Mouse (Mus musculus): ENCODE results near the gene Gsdma2. TPM values are rescaled to one million over a fixed set of nuclear protein-coding genes. Genes with fewer than 3 reads are reported as not detected.
A peak's percentile ranks its signal among the peaks of the same experiment; 100 is the strongest.
"Not testable (repeated sequence)": the region's sequence is repeated elsewhere in the genome, so short reads cannot be mapped to it uniquely, and the experiment has no call there.

Gene Gsdma2
- total RNA-seq, 1 experiment, result not detected

- Histone ChIP-seq H3K27ac (ENCODE audit: insufficient read depth, low read depth, low read length, poor library complexity, severe bottlenecking) (no peak overlapping the region), H3K4me3 (ENCODE audit: insufficient read depth in 1 of 2, low read depth in 1 of 2, low read length in 2 of 2, poor library complexity in 1 of 2, severe bottlenecking in 1 of 2) (no peak overlapping the region), H3K9ac (ENCODE audit: insufficient read depth, low read depth, low read length, poor library complexity, severe bottlenecking) (no peak overlapping the region), H3K9me3 (ENCODE audit: control insufficient read depth, insufficient read depth, low read depth, low read length) (no peaks in the 10 kb centered on the region), H3K36me3 (ENCODE audit: control insufficient read depth, insufficient read depth, low read length, poor library complexity, severe bottlenecking) (no peaks in the 10 kb centered on the region), H3K4me1 (ENCODE audit: control insufficient read depth in 2 of 2, insufficient read depth in 2 of 2, low read length in 2 of 2, poor library complexity in 1 of 2) (no peaks in the 10 kb centered on the region)
- in situ Hi-C loops (cut with MboI; ENCODE audit: low sequenced_read_pairs in 2 of 2, unreplicated experiment in 2 of 2), result no loop called here
- TF ChIP-seq ZNF384 (IDR thresholded peaks at IDR 0.05; ENCODE audit: low read depth, low read length) (no peak), MAFK (IDR thresholded peaks at IDR 0.05; ENCODE audit: insufficient read depth, low read depth, low read length) (no peak), CHD2 (IDR thresholded peaks at IDR 0.05; ENCODE audit: low read depth, low read length) (no peak), HCFC1 (IDR thresholded peaks at IDR 0.05; ENCODE audit: borderline replicate concordance, insufficient read depth, low read length) (no peak), ZC3H11A (IDR thresholded peaks at IDR 0.05; ENCODE audit: borderline replicate concordance, low read depth, low read length) (no peak)
- DNase-seq (ENCODE audit: low read depth, low spot score), result no peak
These were observed 15.9 kb upstream of the Gsdma2 start for GRCm38 (mm10) chr11:98630646-98631045.

- H3K36me3 ChIP-seq (ENCODE audit: control insufficient read depth, insufficient read depth, low read length, poor library complexity, severe bottlenecking); H3K4me1 ChIP-seq (ENCODE audit: control insufficient read depth in 2 of 2, insufficient read depth in 2 of 2, low read length in 2 of 2, poor library complexity in 1 of 2); H3K4me3 ChIP-seq (ENCODE audit: insufficient read depth in 1 of 2, low read depth in 1 of 2, low read length in 2 of 2, poor library complexity in 1 of 2, severe bottlenecking in 1 of 2); H3K27ac ChIP-seq (ENCODE audit: insufficient read depth, low read depth, low read length, poor library complexity, severe bottlenecking); H3K9ac ChIP-seq (ENCODE audit: insufficient read depth, low read depth, low read length, poor library complexity, severe bottlenecking); in situ Hi-C loops (cut with MboI; ENCODE audit: low sequenced_read_pairs in 2 of 2, unreplicated experiment in 2 of 2); H3K9me3 ChIP-seq (ENCODE audit: control insufficient read depth, insufficient read depth, low read depth, low read length): not testable (repeated sequence)
- peak; percentile 22 for DNase-seq (ENCODE audit: low read depth, low spot score)
These were observed 11.1 kb upstream of the Gsdma2 start for GRCm38 (mm10) chr11:98635312-98635970.

- no peak for DNase-seq (ENCODE audit: low read depth, low spot score)
- in situ Hi-C loops (cut with MboI; ENCODE audit: low sequenced_read_pairs in 2 of 2, unreplicated experiment in 2 of 2), result no loop called here
These were observed 9.1 kb upstream of the Gsdma2 start for GRCm38 (mm10) chr11:98637501-98637900.

GRCm38 (mm10) chr11:98640091-98640490 lies 6.5 kb upstream of the Gsdma2 start:
- H3K9me3 ChIP-seq (ENCODE audit: control insufficient read depth, insufficient read depth, low read depth, low read length), result no peaks in the 10 kb centered on the region
- TF ChIP-seq MAFK (IDR thresholded peaks at IDR 0.05; ENCODE audit: insufficient read depth, low read depth, low read length), result no peak
- no peak for TF ChIP-seq CHD2 (IDR thresholded peaks at IDR 0.05; ENCODE audit: low read depth, low read length)
- TF ChIP-seq HCFC1 (IDR thresholded peaks at IDR 0.05; ENCODE audit: borderline replicate concordance, insufficient read depth, low read length), result no peak
- no peak for TF ChIP-seq ZC3H11A (IDR thresholded peaks at IDR 0.05; ENCODE audit: borderline replicate concordance, low read depth, low read length)
- TF ChIP-seq ZNF384 (IDR thresholded peaks at IDR 0.05; ENCODE audit: low read depth, low read length), result no peak
- no peak overlapping the region for H3K9ac ChIP-seq (ENCODE audit: insufficient read depth, low read depth, low read length, poor library complexity, severe bottlenecking)
- no peaks in the 10 kb centered on the region for H3K36me3 ChIP-seq (ENCODE audit: control insufficient read depth, insufficient read depth, low read length, poor library complexity, severe bottlenecking)
- no peak overlapping the region for H3K27ac ChIP-seq (ENCODE audit: insufficient read depth, low read depth, low read length, poor library complexity, severe bottlenecking)
- in situ Hi-C loops (cut with MboI; ENCODE audit: low sequenced_read_pairs in 2 of 2, unreplicated experiment in 2 of 2), result no loop called here
- no peak for DNase-seq (ENCODE audit: low read depth, low spot score)
- H3K4me1 ChIP-seq (ENCODE audit: control insufficient read depth in 2 of 2, insufficient read depth in 2 of 2, low read length in 2 of 2, poor library complexity in 1 of 2), result no peaks in the 10 kb centered on the region
- H3K4me3 ChIP-seq (ENCODE audit: insufficient read depth in 1 of 2, low read depth in 1 of 2, low read length in 2 of 2, poor library complexity in 1 of 2, severe bottlenecking in 1 of 2), result no peak overlapping the region

More at GRCm38 (mm10) chr11:98637501-98637900, 9.1 kb upstream of the Gsdma2 start:
- no peaks in the 10 kb centered on the region for H3K36me3 ChIP-seq (ENCODE audit: control insufficient read depth, insufficient read depth, low read length, poor library complexity, severe bottlenecking)
- H3K4me1 ChIP-seq (ENCODE audit: control insufficient read depth in 2 of 2, insufficient read depth in 2 of 2, low read length in 2 of 2, poor library complexity in 1 of 2), result no peaks in the 10 kb centered on the region
- H3K4me3 ChIP-seq (ENCODE audit: insufficient read depth in 1 of 2, low read depth in 1 of 2, low read length in 2 of 2, poor library complexity in 1 of 2, severe bottlenecking in 1 of 2), result no peak overlapping the region
- TF ChIP-seq MAFK (IDR thresholded peaks at IDR 0.05; ENCODE audit: insufficient read depth, low read depth, low read length), result no peak
- TF ChIP-seq ZNF384 (IDR thresholded peaks at IDR 0.05; ENCODE audit: low read depth, low read length), result no peak
- no peak for TF ChIP-seq HCFC1 (IDR thresholded peaks at IDR 0.05; ENCODE audit: borderline replicate concordance, insufficient read depth, low read length)
- TF ChIP-seq CHD2 (IDR thresholded peaks at IDR 0.05; ENCODE audit: low read depth, low read length), result no peak
- TF ChIP-seq ZC3H11A (IDR thresholded peaks at IDR 0.05; ENCODE audit: borderline replicate concordance, low read depth, low read length), result no peak
- no peak overlapping the region for H3K9ac ChIP-seq (ENCODE audit: insufficient read depth, low read depth, low read length, poor library complexity, severe bottlenecking)
- H3K9me3 ChIP-seq (ENCODE audit: control insufficient read depth, insufficient read depth, low read depth, low read length), result no peaks in the 10 kb centered on the region
- no peak overlapping the region for H3K27ac ChIP-seq (ENCODE audit: insufficient read depth, low read depth, low read length, poor library complexity, severe bottlenecking)

- in situ Hi-C loops (cut with MboI; ENCODE audit: low sequenced_read_pairs in 2 of 2, unreplicated experiment in 2 of 2), result no loop called here
- no peak for DNase-seq (ENCODE audit: low read depth, low spot score)
- TF ChIP-seq ZNF384 (IDR thresholded peaks at IDR 0.05; ENCODE audit: low read depth, low read length), result no peak
- no peak for TF ChIP-seq HCFC1 (IDR thresholded peaks at IDR 0.05; ENCODE audit: borderline replicate concordance, insufficient read depth, low read length)
- no peak for TF ChIP-seq MAFK (IDR thresholded peaks at IDR 0.05; ENCODE audit: insufficient read depth, low read depth, low read length)
- TF ChIP-seq CHD2 (IDR thresholded peaks at IDR 0.05; ENCODE audit: low read depth, low read length), result no peak
- TF ChIP-seq ZC3H11A (IDR thresholded peaks at IDR 0.05; ENCODE audit: borderline replicate concordance, low read depth, low read length), result no peak
- no peaks in the 10 kb centered on the region for H3K9me3 ChIP-seq (ENCODE audit: control insufficient read depth, insufficient read depth, low read depth, low read length)
- no peaks in the 10 kb centered on the region for H3K4me1 ChIP-seq (ENCODE audit: control insufficient read depth in 2 of 2, insufficient read depth in 2 of 2, low read length in 2 of 2, poor library complexity in 1 of 2)
- no peak overlapping the region for H3K4me3 ChIP-seq (ENCODE audit: insufficient read depth in 1 of 2, low read depth in 1 of 2, low read length in 2 of 2, poor library complexity in 1 of 2, severe bottlenecking in 1 of 2)
- no peak overlapping the region for H3K27ac ChIP-seq (ENCODE audit: insufficient read depth, low read depth, low read length, poor library complexity, severe bottlenecking)
- H3K9ac ChIP-seq (ENCODE audit: insufficient read depth, low read depth, low read length, poor library complexity, severe bottlenecking), result no peak overlapping the region
- H3K36me3 ChIP-seq (ENCODE audit: control insufficient read depth, insufficient read depth, low read length, poor library complexity, severe bottlenecking), result no peaks in the 10 kb centered on the region
These were observed 1.8 kb upstream of the Gsdma2 start for GRCm38 (mm10) chr11:98644757-98645156.
